Mouse (Mus musculus) right cerebral cortex, adult 2 months (tissue): ENCODE results near the gene Rnf19b.

ENCODE experiments used
- DNase-seq, 2 experiments: peaks; one replicate each; pipeline ENCODE4 v3.0.0; 2021 to 2022; ENCODE audit warnings: low spot score in 2 of 2

Gene Rnf19b

GRCm38 (mm10) chr4:129119708-129120107, 61.6 kb downstream of the Rnf19b start:
- DNase-seq, result no peak

DNA sequence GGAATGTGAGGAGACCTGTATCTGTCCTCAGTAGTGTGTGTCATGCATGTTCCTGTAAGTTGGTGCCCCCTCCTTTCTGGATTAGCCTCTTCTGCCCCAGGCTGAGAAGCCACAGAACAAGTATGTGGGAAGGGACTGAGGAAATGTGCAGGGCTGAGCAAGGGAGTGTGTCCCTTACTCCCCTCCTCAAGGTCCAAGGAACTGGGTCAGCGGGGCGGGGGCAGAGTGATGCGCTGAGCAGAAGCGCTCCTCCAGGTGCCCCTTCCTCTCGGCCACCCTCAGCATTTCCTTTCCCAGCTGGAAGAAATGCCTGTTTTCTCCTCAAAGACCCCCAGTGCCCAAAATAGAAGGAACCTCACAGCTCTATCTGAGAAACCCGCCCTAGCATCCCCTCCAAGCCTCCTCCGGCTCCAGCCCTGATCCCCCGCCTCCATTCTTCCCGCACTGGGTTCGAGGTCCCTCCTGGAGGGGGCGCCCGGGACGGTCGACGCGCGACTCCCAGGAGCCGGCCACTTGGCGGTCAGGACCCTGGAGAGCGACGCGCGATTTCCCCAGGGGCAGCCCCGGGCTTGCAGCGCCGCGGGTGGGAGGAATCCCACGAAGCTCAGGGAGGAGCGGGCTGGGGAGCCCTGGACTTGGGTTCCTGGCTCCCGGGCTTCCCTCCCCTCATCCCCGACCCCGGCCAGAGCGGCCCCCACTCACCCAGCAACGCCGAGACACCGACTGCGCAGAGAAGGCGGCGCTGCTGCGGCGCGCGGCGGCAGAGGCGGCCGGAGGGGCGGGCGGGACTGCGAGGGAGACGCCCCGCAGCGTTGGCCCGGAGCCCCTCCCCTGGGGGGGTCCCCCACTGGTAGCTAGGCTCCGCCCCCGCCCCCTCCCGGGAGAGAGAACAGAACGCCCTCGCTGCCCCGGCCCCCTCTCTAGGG, 62.7 kb downstream of the Rnf19b start:
- peak in 1 of 2 experiments; percentile 58 for DNase-seq

- no peak for DNase-seq
These were observed 63.6 kb downstream of the Rnf19b start, which contains the start of gene Hpca for GRCm38 (mm10) chr4:129121569-129122086. TSS of gene Hpca (minus strand) at chr4:129122036.

DNA sequence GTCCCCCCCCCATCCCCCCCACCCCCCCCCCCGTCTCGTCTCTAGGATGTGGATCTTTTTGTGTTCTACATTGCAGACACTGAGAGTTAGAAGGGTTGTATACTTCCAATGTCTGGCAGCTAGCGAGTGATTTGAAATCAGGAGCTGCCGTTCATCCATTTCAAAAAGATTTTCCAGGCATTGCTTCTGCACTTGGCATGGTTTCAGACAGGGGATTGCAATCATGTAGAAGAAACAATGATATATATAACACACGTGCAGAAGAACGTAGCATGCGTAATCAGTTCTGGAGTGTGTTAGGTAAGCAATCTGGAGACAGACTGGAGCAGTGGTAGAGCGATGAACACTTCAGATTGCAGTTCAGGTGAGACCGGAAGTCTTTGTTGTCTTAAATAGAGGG, 64.0 kb downstream of the Rnf19b start:
- no peak for DNase-seq

GRCm38 (mm10) chr4:129122719-129123118, 64.6 kb downstream of the Rnf19b start:
- no peak for DNase-seq

- no peak for DNase-seq
These were observed 66.6 kb downstream of the Rnf19b start for GRCm38 (mm10) chr4:129124652-129125146.

GRCm38 (mm10) chr4:129125736-129126451, 67.8 kb downstream of the Rnf19b start:
- DNase-seq, result no peak

- peak in 1 of 2 experiments; percentile 61 for DNase-seq
These were observed 70.7 kb downstream of the Rnf19b start for GRCm38 (mm10) chr4:129128582-129129338.

- no peak for DNase-seq
These were observed 71.3 kb downstream of the Rnf19b start for GRCm38 (mm10) chr4:129129387-129129786.

DNA sequence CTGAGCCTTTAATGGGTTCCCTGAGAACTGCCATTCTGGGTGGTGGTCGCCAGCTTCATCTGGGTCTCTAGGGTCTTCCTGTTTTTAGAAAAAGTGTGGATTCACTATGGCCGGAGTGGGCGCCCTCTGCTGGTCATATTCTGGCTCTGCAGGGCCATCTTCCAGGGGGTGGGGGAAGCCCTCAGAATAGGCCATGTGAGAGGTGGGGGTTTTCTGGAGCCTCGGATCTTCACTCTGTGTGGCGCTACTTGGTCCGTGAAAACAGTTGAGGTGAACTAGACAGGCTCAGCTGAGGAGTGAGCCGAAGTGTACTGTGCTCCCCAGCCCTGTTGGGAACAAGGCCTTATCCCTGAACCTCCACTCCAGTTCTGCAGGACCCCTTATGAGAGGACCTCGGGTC, 72.1 kb downstream of the Rnf19b start:
- DNase-seq, result no peak

DNA sequence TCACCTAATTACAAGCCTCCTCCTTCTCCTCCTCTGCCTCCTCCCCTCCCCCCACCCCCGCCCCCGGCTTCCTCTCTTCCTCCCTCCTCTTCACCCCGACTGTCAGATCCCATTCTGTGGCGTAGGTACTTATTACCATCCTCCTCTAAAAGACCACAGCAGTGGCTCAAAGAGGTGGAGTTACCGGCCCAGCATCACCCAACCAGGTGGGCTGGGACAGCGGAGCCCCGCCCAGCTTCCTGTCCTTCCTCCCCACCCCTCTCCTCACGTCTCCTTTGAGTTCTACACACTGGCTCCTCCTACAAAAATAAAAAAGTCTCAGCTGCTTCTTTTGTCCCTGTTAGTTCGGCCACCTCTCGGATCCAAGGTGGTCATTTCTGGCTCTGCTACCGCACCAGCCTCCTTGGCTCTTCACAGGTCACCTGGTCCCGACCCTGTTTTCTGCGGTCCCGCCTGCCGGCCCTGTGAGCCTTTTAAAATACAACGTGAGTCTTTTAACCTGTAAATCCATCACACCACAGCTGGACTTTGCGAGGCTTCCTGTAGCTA, 72.8 kb downstream of the Rnf19b start:
- no peak for DNase-seq

DNA sequence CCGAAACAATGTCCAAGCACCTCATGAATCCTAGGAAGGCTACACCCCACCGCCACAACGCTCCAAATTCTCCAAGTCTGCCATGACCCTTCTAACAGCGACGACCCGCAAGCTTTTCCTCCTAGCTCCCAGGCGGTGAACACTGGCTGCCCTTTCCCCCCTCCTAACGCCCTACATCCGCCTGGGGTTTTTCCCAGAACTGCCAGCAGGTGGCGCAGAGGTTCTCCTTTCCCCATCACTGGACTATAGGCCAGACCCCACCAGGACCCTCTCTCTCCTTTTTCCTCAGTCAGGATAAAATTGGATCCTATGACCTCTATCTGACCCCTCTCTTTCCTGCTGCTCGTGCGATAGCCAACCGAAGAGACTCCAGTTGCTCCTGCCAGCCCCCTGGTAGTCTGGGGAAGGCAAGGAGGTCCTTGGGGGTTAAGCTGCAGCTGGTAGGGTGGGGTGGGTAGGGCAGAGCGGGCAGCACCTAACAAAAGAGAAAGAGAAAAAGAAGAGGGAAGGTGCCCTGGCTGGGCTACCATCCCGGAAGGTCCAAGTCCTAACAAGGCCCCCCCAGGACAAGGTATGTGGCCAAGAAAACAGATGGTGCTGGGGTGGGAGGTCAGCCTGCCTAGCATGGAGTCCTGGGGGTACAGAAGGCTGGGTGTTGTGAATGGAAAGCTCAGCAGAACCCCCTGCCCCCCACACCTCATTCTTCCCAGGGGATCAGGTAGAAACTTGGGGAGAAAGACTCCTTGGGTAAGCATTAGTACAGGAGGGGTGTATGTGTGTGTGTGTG, 76.9 kb downstream of the Rnf19b start:
- DNase-seq, result peak; percentile 76 to 78
